Mouse (Mus musculus) adrenal gland, adult 18-20 months (tissue): ENCODE results near the gene Echdc3. TPM values are rescaled to one million over a fixed set of nuclear protein-coding genes. Genes with fewer than 3 reads are reported as not detected.

Experiments
- DNase-seq, 2 experiments: peaks; one replicate each; pipeline ENCODE4 v3.0.0; 2021 to 2022; ENCODE audit warnings: low spot score in 2 of 2
- total RNA-seq, 2 experiments: library from RNA; stranded (reverse); gene quantifications; 1 replicate in 1 of 2; 2 replicates in 1 of 2; pipeline ENCODE4 v1.2.3; 2021

Gene Echdc3
- total RNA-seq, 2 experiments from 2014 or later = 46.9 to 75.4 TPM

DNA sequence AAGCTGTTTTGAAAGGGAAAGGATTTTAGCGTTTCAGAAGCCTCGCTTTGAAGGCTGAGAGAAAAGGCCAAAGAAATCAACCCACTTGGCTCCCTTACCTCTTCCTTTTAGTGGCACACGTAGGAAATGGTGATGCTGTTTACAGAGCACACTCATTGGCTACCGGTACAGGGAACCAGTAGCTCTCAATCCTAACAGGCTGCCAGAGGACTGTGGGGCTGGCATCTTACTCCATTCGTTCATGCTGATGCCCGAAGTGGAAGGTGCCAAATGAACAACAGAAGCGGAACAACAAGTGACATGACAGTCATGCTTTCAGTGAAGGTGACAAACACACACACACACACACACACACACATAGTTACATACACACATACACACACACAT is 14.2 kb upstream of the Echdc3 start:
- no peak for DNase-seq

- peak in 1 of 2 experiments; percentile 21 for DNase-seq
Measured at GRCm38 (mm10) chr2:6226361-6227058, 13.7 kb upstream of the Echdc3 start.

DNA sequence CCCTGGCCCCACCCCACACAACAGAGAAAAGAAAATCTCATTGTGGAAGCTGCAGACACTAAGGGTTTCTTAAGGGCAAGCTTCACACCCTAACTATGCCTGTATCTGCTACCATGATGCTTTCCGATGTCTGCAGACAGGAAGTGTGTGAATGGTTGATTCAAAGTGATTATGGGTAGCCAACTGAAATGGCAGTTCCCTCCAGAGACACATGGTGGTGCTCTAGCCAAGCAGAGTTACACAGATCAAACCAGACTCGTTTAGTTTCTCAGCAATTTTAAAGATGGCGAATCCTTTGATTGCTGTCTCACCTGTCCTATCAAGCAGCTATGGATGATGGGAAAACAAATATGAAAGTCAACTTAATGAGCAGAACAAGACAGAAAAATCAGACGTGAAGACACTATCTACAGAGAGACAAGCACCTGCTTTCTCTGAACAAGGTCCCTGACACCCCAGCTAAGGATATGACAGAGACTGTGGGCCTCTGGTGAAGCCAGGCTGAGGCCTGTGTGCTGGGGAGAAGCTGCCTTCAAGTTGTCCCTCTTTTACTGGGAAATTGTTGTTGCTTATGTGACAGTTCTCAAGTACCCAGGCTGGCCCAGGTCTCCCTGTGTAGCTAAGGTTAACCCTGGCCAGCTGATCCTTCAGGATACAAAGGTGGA is 7.4 kb upstream of the Echdc3 start:
- peak; percentile 74 to 79 for DNase-seq

GRCm38 (mm10) chr2:6212327-6212723 is 508 bp downstream of the Echdc3 start:
- no peak for DNase-seq

DNA sequence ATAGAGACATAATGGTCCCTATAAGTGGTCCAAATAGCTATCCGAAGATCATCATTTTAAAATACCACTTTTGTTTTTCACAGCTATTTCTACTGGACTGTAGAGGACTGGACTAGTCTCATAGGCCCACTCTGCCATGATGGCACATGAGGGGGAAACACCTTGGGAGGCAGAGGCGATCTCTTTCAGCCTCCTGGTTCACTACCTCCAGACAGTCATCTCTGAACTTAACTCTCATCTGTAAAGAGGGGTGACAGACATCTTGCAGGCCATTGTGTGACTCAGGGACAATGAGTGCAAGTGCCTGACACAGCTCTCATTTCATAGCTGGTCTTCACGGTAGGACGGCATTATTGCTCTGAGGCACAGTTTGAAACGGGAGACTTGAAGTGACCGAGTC is 2.0 kb downstream of the Echdc3 start:
- DNase-seq = no peak

DNA sequence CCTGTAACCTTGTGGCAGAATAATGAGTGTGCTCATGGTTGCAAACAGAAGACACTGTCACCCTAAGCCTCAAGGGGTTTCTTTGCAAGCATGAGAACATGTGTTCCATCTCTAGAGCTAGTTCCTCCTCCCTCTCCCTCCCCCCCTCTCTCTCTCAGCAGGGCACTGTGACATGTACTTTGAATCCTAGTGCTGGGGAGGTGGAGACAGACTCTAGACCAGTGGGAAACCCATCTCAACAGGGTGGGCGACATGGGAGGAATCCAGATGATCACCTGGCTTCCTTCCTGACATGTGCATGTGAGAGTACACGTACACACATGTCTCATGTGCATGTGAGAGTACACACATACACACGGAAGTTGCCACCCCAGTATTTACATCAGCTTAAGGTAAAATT is 3.1 kb downstream of the Echdc3 start:
- DNase-seq = no peak

DNA sequence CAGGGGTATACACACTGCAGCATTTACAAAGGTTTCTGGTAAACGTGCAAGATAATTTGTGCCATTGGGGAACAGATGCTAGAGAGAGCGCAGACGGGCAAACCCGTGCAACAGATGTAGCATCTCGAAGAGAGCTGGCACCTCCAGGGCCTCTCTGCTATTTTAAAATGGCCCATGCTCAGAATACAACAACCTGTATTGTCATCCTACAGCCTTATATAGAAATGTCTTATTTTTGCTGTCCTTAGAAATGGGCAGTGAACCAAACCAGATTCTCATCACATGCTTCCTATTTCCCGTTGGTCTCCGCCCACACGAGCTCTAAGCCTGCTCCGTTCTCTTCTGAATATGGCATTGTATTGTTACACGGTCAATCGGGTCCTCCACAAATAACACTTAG is 3.7 kb downstream of the Echdc3 start:
- DNase-seq = no peak

DNA sequence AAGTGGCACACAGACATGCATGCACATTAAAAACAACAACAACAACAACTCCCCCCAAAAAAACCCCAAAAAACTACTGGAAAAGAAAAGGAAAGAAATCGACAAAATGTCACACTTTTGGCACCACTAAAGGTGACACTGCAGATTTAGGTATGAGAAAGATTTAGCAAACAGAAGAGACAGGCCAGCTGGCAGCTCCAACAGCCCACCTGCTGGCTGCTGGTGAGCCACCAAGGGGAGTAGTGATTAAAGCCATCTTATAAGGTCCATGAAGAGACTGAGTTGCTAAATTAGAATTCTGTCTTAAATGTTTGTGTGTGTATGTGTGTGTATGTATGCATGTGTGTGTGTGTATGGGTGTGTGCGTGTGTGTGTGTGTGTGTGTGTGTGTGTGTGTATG is 5.1 kb downstream of the Echdc3 start:
- no peak for DNase-seq

DNA sequence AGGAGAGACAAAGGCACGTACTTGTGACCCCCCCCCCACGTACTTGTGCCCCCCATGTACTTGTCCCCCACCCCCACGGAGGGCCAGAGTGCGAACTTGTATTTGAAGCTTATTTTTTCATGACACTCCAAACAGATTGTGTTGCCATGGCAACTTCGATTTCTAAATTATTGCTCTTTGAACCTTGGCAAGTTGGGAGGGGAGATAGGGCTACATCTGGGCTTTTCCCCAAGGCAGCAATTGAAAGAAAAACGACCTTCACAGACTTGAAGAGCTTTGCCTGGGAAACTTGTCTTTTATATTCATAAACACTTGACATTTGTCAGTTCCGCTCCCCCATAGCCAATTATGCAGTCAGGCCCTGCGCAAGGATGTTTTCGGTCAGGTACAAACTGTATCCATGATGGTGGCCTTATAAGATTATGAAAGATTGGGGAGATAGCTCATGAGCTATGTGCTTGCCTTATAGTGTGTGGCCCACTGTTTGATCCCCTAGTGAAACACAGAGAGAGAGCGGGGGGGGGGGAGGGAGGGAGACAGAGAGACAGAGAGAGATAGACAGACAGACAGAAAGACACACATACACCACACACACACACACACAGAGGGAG is 16.4 kb downstream of the Echdc3 start:
- no peak for DNase-seq

GRCm38 (mm10) chr2:6195468-6196239 is 17.2 kb downstream of the Echdc3 start:
- DNase-seq = peak in 1 of 2 experiments; percentile 9

DNA sequence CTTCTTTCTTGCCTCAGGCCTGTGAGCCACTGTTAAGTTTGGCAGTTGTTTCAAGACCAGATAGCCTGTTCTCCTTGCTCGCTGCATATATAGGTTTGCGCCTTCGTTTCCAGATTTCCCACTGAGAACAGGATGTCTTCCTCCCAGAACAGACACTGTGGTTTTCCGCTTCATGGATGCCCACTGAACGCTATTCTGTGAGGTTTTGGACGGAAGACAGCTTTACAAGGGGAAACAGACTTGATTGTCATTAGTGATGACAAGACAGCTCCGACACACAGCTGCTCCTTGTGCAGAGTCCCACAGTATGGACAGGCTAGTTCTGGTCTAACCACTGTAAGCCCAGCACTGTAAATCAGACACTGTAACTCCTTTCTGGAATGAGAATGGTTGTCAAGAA is 18.3 kb downstream of the Echdc3 start:
- no peak for DNase-seq

DNA sequence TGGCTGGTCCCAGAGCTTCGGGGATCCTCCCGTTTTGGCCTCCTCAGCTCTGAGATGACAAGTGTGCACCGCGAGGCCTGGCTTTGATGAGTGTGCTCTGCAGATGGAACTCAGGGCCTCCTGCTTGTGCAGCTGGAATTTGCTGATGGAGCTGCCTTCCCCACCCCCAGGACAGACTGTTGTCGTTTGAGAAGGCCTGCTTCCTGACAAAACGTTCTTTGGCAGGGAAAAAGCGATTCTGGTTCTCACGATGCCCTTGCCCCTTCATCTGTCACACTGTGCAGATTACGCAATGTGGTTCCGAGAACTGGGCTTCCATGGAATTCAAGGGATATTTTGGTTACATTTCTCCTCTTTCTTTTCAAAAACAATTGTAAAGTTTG is 19.3 kb downstream of the Echdc3 start:
- DNase-seq = peak in 1 of 2 experiments; percentile 62

- peak in 1 of 2 experiments; percentile 47 for DNase-seq
Measured at GRCm38 (mm10) chr2:6192820-6193590, 19.8 kb downstream of the Echdc3 start.

GRCm38 (mm10) chr2:6190036-6190435 is 22.8 kb downstream of the Echdc3 start:
- no peak for DNase-seq

DNA sequence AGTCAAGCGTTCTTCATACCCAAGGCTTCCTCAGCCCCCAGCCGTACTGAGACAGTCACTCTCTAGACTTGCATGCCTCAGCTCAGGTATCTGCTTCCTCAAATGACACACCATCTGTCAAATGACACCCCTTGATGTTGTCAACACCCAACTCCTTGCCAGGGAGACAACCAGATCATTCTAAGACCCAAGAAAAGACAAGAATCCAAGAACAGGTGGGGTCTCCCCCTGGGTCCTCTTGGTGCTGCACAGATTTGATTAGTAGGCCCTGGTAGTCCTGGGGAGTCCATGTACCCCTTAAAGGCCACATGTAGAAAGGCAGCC is 23.2 kb downstream of the Echdc3 start:
- no peak for DNase-seq

GRCm38 (mm10) chr2:6188891-6189674 is 23.8 kb downstream of the Echdc3 start:
- DNase-seq = no peak

- DNase-seq = no peak
Measured at GRCm38 (mm10) chr2:6187418-6187817, 25.4 kb downstream of the Echdc3 start.

GRCm38 (mm10) chr2:6186913-6187312 is 25.9 kb downstream of the Echdc3 start:
- DNase-seq = no peak

DNA sequence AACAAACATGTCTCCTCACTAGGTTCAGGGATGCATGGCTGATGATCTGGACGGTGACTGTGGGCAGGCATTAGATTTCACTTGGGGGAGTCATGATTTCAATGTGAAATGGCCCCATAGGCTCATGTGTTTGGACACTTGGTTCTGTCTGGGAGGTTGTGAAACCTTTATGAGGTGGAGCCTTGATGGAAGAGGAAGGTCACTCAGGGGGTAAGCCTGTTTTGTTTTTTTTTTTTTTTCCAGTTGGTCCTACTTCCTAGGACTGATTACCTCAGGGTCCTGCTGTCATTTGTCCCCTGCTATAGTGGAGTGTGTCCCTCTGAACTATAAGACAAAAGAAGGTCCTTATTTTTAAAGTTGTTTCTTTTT is 33.1 kb downstream of the Echdc3 start:
- DNase-seq = no peak
